Mouse (Mus musculus): ENCODE measurements at regions not wholly inside any gene's neighbourhood (a gene's known extent, or its start where the extent isn't known, plus 50 kb on each side); places are given as distances from the start of the nearest gene placed in this dataset.

GRCm38 (mm10) chr1:88752332-88752731 lies 50.3 kb upstream of the Arl4c start:
- Histone ChIP-seq H3K36me3 (no peaks in the 10 kb centered on the region), H3K9ac (no peak overlapping the region), H3K27me3 (no peaks in the 10 kb centered on the region), H3K4me1 (peaks cover 6% of the 10 kb centered on the region), H3K4me2 (no peak overlapping the region), H3K4me3 (no peak overlapping the region), H3K9me3 (no peaks in the 10 kb centered on the region), H3K27ac (no peak overlapping the region)
- 2% methylated on average over 5 of the region's 5 CpGs for WGBS
- ATAC-seq (ENCODE audit: borderline replicate concordance, extremely low read depth, low FRiP score, low TSS enrichment): no peak

- Histone ChIP-seq H3K27ac (peak overlapping the region; percentile 77), H3K36me3 (no peaks in the 10 kb centered on the region), H3K4me2 (no peak overlapping the region), H3K4me3 (no peak overlapping the region), H3K9ac (no peak overlapping the region), H3K4me1 (peaks cover 27% of the 10 kb centered on the region), H3K27me3 (no peaks in the 10 kb centered on the region), H3K9me3 (no peaks in the 10 kb centered on the region)
- ATAC-seq (ENCODE audit: borderline replicate concordance, extremely low read depth, low FRiP score, low TSS enrichment): no peak
- WGBS: 69% methylated on average over 7 of the region's 7 CpGs
These were observed 54.6 kb upstream of the Arl4c start for GRCm38 (mm10) chr1:88756658-88757057.

- no peak for ATAC-seq (ENCODE audit: borderline replicate concordance, extremely low read depth, low FRiP score, low TSS enrichment)
- 47% methylated on average over 7 of the region's 7 CpGs for WGBS
- no peaks in the 10 kb centered on the region for H3K9me3 ChIP-seq
These were observed 55.1 kb upstream of the Arl4c start for GRCm38 (mm10) chr1:88757162-88757561.

GRCm38 (mm10) chr1:88757746-88758145 lies 55.7 kb upstream of the Arl4c start:
- Histone ChIP-seq H3K27me3 (no peaks in the 10 kb centered on the region), H3K9me3 (no peaks in the 10 kb centered on the region), H3K36me3 (no peaks in the 10 kb centered on the region), H3K9ac (no peak overlapping the region), H3K4me3 (no peak overlapping the region), H3K4me1 (peaks cover 27% of the 10 kb centered on the region), H3K27ac (peak overlapping the region; percentile 77), H3K4me2 (no peak overlapping the region)
- peak; percentile 72; the same call in 1 of the 2 replicates for ATAC-seq (ENCODE audit: borderline replicate concordance, extremely low read depth, low FRiP score, low TSS enrichment)
- 21% methylated on average over 3 of the region's 3 CpGs for WGBS

More at GRCm38 (mm10) chr1:88757162-88757561, 55.1 kb upstream of the Arl4c start:
- H3K27me3 ChIP-seq: no peaks in the 10 kb centered on the region
- H3K4me3 ChIP-seq: no peak overlapping the region
- H3K9ac ChIP-seq: no peak overlapping the region
- peak overlapping the region; percentile 77 for H3K27ac ChIP-seq
- H3K36me3 ChIP-seq: no peaks in the 10 kb centered on the region
- H3K4me1 ChIP-seq: peaks cover 27% of the 10 kb centered on the region
- H3K4me2 ChIP-seq: no peak overlapping the region

- WGBS: 60% methylated on average over 11 of the region's 11 CpGs
- ATAC-seq (ENCODE audit: borderline replicate concordance, extremely low read depth, low FRiP score, low TSS enrichment): no peak
- no peak overlapping the region for H3K4me3 ChIP-seq
- no peak overlapping the region for H3K27ac ChIP-seq
- no peaks in the 10 kb centered on the region for H3K9me3 ChIP-seq
- no peak overlapping the region for H3K9ac ChIP-seq
- H3K4me1 ChIP-seq: peaks cover 27% of the 10 kb centered on the region
- H3K36me3 ChIP-seq: no peaks in the 10 kb centered on the region
- no peaks in the 10 kb centered on the region for H3K27me3 ChIP-seq
- no peak overlapping the region for H3K4me2 ChIP-seq
These were observed 58.6 kb upstream of the Arl4c start for GRCm38 (mm10) chr1:88760643-88761042.

- Histone ChIP-seq H3K27me3 (no peaks in the 10 kb centered on the region), H3K4me1 (peaks cover 27% of the 10 kb centered on the region), H3K9ac (no peak overlapping the region), H3K9me3 (no peaks in the 10 kb centered on the region), H3K4me2 (no peak overlapping the region), H3K27ac (no peak overlapping the region), H3K4me3 (no peak overlapping the region), H3K36me3 (no peaks in the 10 kb centered on the region)
- 78% methylated on average over 6 of the region's 6 CpGs for WGBS
- ATAC-seq (ENCODE audit: borderline replicate concordance, extremely low read depth, low FRiP score, low TSS enrichment): no peak
These were observed 59.1 kb upstream of the Arl4c start for GRCm38 (mm10) chr1:88761121-88761520.

- no peak for ATAC-seq (ENCODE audit: borderline replicate concordance, extremely low read depth, low FRiP score, low TSS enrichment)
- Histone ChIP-seq H3K9ac (no peak overlapping the region), H3K9me3 (no peaks in the 10 kb centered on the region), H3K4me1 (0 out of 2 replicates have a peak, but pooled peaks cover 6% of the 10 kb centered on the region), H3K4me3 (no peak overlapping the region), H3K4me2 (no peak overlapping the region), H3K27me3 (no peaks in the 10 kb centered on the region), H3K27ac (no peak overlapping the region), H3K36me3 (no peaks in the 10 kb centered on the region)
- 62% methylated on average over 6 of the region's 6 CpGs for WGBS
These were observed 61.8 kb upstream of the Arl4c start for GRCm38 (mm10) chr1:88763725-88764364.

GRCm38 (mm10) chr1:88764478-88764877 lies 62.5 kb upstream of the Arl4c start:
- 89% methylated on average over 1 of the region's 1 CpGs for WGBS
- H3K4me1 ChIP-seq: 0 out of 2 replicates have a peak, but pooled peaks cover 6% of the 10 kb centered on the region
- no peak overlapping the region for H3K4me3 ChIP-seq
- no peak overlapping the region for H3K9ac ChIP-seq
- H3K36me3 ChIP-seq: no peaks in the 10 kb centered on the region
- no peak for ATAC-seq (ENCODE audit: borderline replicate concordance, extremely low read depth, low FRiP score, low TSS enrichment)
- no peaks in the 10 kb centered on the region for H3K27me3 ChIP-seq
- no peak overlapping the region for H3K4me2 ChIP-seq
- H3K27ac ChIP-seq: no peak overlapping the region
- no peaks in the 10 kb centered on the region for H3K9me3 ChIP-seq

DNA sequence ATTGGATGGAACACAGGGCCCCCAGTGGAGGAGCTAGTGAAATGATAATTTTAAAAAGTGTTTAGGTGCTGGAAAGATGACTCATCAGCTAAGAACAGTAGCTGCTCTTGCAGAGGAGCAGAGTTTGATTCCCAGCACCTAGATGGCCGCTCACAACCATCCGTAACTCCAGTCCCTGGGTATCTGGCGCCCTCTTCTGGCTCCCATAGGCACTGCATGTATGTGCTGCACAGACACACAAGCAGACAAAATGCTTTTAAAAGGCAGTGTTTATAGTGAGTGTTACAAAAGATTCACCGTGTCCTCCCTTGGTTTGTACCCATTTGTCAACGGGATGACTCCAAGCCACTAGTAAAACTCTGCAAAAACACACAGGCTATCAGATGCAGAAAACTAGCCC lies 75.0 kb upstream of the Arl4c start:
- no peak overlapping the region for H3K4me3 ChIP-seq
- H3K36me3 ChIP-seq: no peaks in the 10 kb centered on the region
- H3K9me3 ChIP-seq: no peaks in the 10 kb centered on the region
- H3K4me2 ChIP-seq: no peak overlapping the region
- H3K4me1 ChIP-seq: no peaks in the 10 kb centered on the region
- ATAC-seq (ENCODE audit: borderline replicate concordance, extremely low read depth, low FRiP score, low TSS enrichment): no peak
- no peak overlapping the region for H3K27ac ChIP-seq
- no peak overlapping the region for H3K9ac ChIP-seq
- 88% methylated on average over 5 of the region's 5 CpGs for WGBS
- H3K27me3 ChIP-seq: no peaks in the 10 kb centered on the region

- no peak for ATAC-seq (ENCODE audit: borderline replicate concordance, extremely low read depth, low FRiP score, low TSS enrichment)
- H3K4me1 ChIP-seq: peaks cover 5% of the 10 kb centered on the region; the same call in 1 of the 2 replicates
- H3K4me2 ChIP-seq: no peak overlapping the region
- H3K4me3 ChIP-seq: no peak overlapping the region
- H3K27ac ChIP-seq: no peak overlapping the region
- no peaks in the 10 kb centered on the region for H3K9me3 ChIP-seq
- no peak overlapping the region for H3K9ac ChIP-seq
- WGBS: 74% methylated on average over 4 of the region's 4 CpGs
- no peaks in the 10 kb centered on the region for H3K27me3 ChIP-seq
- no peaks in the 10 kb centered on the region for H3K36me3 ChIP-seq
These were observed 78.2 kb upstream of the Arl4c start for GRCm38 (mm10) chr1:88780262-88780661.

- no peaks in the 10 kb centered on the region for H3K36me3 ChIP-seq
- H3K4me2 ChIP-seq: no peak overlapping the region
- H3K4me3 ChIP-seq: no peak overlapping the region
- H3K9me3 ChIP-seq: no peaks in the 10 kb centered on the region
- 58% methylated on average over 4 of the region's 4 CpGs for WGBS
- no peaks in the 10 kb centered on the region for H3K27me3 ChIP-seq
- no peak overlapping the region for H3K9ac ChIP-seq
- peaks cover 5% of the 10 kb centered on the region; the same call in 1 of the 2 replicates for H3K4me1 ChIP-seq
- H3K27ac ChIP-seq: no peak overlapping the region
- no peak for ATAC-seq (ENCODE audit: borderline replicate concordance, extremely low read depth, low FRiP score, low TSS enrichment)
These were observed 81.1 kb upstream of the Arl4c start for GRCm38 (mm10) chr1:88783083-88783482.

DNA sequence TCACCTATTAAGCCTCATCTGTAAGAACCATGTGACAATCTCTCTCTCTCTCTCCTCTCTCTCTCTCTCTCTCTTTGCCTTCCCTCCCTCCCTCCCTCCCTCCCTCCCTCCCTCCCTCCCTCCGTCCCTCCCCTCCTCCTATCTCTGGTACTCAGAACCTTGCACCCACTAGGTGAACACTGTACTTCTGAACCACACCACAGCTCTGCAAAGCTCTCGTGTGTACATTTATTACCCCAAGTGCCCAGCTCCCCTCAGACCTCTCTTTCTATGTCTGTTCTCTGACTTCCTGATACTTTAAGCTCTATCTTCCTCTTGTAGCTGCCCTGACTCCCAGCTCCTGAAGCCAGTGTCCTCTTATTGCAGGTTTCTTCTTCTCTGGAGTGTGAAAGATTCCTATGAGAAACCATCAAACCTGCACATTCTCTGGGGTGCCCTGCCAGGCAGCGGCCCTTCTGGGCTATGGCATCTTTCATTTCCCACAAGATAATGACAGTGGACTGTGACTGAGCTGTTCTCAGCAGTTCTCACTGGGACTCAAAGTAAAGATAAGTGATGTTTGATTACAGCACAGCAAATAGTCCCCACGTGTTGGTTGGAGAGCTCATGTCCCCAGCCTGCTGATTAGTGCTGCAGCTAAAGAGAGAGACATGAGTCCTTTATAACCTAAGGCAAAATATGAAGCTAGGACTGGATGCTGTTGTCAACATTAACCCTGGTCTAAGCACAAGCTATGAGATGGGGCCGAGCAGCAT lies 83.0 kb upstream of the Arl4c start:
- H3K27ac ChIP-seq: no peak overlapping the region
- H3K4me2 ChIP-seq: no peak overlapping the region
- no peaks in the 10 kb centered on the region for H3K9me3 ChIP-seq
- H3K36me3 ChIP-seq: no peaks in the 10 kb centered on the region
- H3K4me3 ChIP-seq: no peak overlapping the region
- no peak for ATAC-seq (ENCODE audit: borderline replicate concordance, extremely low read depth, low FRiP score, low TSS enrichment)
- H3K27me3 ChIP-seq: no peaks in the 10 kb centered on the region
- 53% methylated on average over 4 of the region's 5 CpGs for WGBS
- peaks cover 5% of the 10 kb centered on the region; the same call in 1 of the 2 replicates for H3K4me1 ChIP-seq
- no peak overlapping the region for H3K9ac ChIP-seq
